11 mouse cellular contexts compared by ENCODE assay signal in the genomic region with DNA sequence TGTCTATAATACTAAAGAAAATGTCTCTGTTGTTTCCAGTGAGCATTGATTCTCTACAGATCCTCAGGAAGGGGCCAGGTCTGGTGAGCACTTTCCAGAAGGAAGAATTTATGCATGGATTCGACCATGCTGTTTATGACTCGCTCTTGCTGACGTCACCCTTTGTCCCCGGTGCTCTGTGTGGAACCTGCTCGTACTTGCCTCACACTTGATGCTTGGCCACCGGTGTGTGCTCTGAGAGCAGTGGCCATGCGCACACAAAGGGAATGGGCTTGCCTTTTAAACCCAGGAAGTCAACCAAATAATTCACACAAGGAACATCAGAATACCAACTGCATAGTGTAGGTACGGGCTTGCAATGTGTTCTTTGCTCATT.
A peak's percentile ranks its signal among the peaks of the same experiment; 100 is the strongest.
DNase-seq lines count a peak whose midpoint lies in the region; ATAC-seq lines count a peak whose summit lies in the region.
"Had no signal": no experiment of that assay in that cellular context is flagged by ENCODE, and none has a peak within 500 bp of the region (broad histone marks: within the 10 kb centered on the region; RNA-seq: fewer than 3 reads in every experiment).

No protein-coding gene starts in this region.

- H3K9ac ChIP-seq in kidney, embryonic 14.5 days (ENCODE audit: low read depth, low read length), result no peak overlapping the region
- no peak overlapping the region for H3K9ac ChIP-seq in hindbrain, embryonic 13.5 days
- no peak overlapping the region for H3K9ac ChIP-seq in neural tube, embryonic 14.5 days (replicated peaks; ENCODE audit: low read depth, low read length)

- no peaks in the 10 kb centered on the region for H3K27me3 ChIP-seq in kidney, embryonic 14.5 days (ENCODE audit: control insufficient read depth, insufficient read depth, low read length)
- no peaks in the 10 kb centered on the region for H3K27me3 ChIP-seq in embryonic facial prominence, embryonic 10.5 days (replicated peaks; ENCODE audit: low read depth, poor library complexity, severe bottlenecking)
- H3K27me3 ChIP-seq in hindbrain, embryonic 13.5 days, result no peaks in the 10 kb centered on the region
- H3K27me3 ChIP-seq in neural tube, embryonic 14.5 days (ENCODE audit: control insufficient read depth, insufficient read depth, low read length), result no peaks in the 10 kb centered on the region

- intact Hi-C loops in left cerebral cortex, postnatal 4 days (cut with DNase I), result no loop called here

- no peak overlapping the region for H3K4me3 ChIP-seq in kidney, embryonic 14.5 days (ENCODE audit: low read length)
- no peak overlapping the region for H3K4me3 ChIP-seq in embryonic facial prominence, embryonic 10.5 days
- H3K4me3 ChIP-seq in hindbrain, embryonic 13.5 days, result no peak overlapping the region
- no peak overlapping the region for H3K4me3 ChIP-seq in neural tube, embryonic 14.5 days (ENCODE audit: low read depth, low read length)

- ATAC-seq in kidney, embryonic 14.5 days (ENCODE audit: low FRiP score, low TSS enrichment), result peak; percentile 51
- peak; percentile 44; the same call in 1 of the 2 replicates for ATAC-seq in hindbrain, embryonic 13.5 days (ENCODE audit: low FRiP score)
- ATAC-seq in neural tube, embryonic 14.5 days (ENCODE audit: low read depth), result peak; percentile 75

- DNase-seq in kidney, postnatal 25 days, result no peak
- DNase-seq in embryonic facial prominence, embryonic 10.5 days (ENCODE audit: low spot score), result no peak
- DNase-seq in left cerebral cortex, postnatal 4 days, result no peak
- DNase-seq in Muller cell, postnatal 12 days (ENCODE audit: inconsistent ontology term), result no peak
- DNase-seq: cerebellum, adult 18-20 months; lung, postnatal 36 days; thymus, postnatal 25 days had no signal

- H3K9me3 ChIP-seq in kidney, embryonic 14.5 days (ENCODE audit: control insufficient read depth, low read length), result no peaks in the 10 kb centered on the region
- H3K9me3 ChIP-seq in embryonic facial prominence, embryonic 10.5 days, result no peaks in the 10 kb centered on the region
- H3K9me3 ChIP-seq in hindbrain, embryonic 13.5 days, result no peaks in the 10 kb centered on the region
- no peaks in the 10 kb centered on the region for H3K9me3 ChIP-seq in neural tube, embryonic 14.5 days (ENCODE audit: control insufficient read depth, low read length)

- 48% methylated on average over 8 of the region's 8 CpGs for WGBS in kidney, embryonic 14.5 days
- WGBS in embryonic facial prominence, embryonic 10.5 days, result 69% methylated on average over 8 of the region's 8 CpGs
- 44% methylated on average over 8 of the region's 8 CpGs for WGBS in hindbrain, embryonic 13.5 days
- 30% methylated on average over 8 of the region's 8 CpGs for WGBS in neural tube, embryonic 14.5 days

- no peak overlapping the region for H3K4me2 ChIP-seq in kidney, embryonic 14.5 days (replicated peaks; ENCODE audit: low read depth, low read length)
- no peak overlapping the region for H3K4me2 ChIP-seq in hindbrain, embryonic 13.5 days
- no peak overlapping the region for H3K4me2 ChIP-seq in neural tube, embryonic 14.5 days (ENCODE audit: low read depth, low read length)

- peak overlapping the region; percentile 52; the same call in 1 of the 2 replicates for H3K27ac ChIP-seq in kidney, embryonic 14.5 days (ENCODE audit: low read depth, low read length)
- H3K27ac ChIP-seq in embryonic facial prominence, embryonic 10.5 days (replicated peaks), result peak overlapping the region; percentile 77
- H3K27ac ChIP-seq in hindbrain, embryonic 13.5 days, result no peak overlapping the region
- no peak overlapping the region for H3K27ac ChIP-seq in neural tube, embryonic 14.5 days (ENCODE audit: low read depth, low read length)

- peaks cover 20% of the 10 kb centered on the region for H3K4me1 ChIP-seq in kidney, embryonic 14.5 days (ENCODE audit: control insufficient read depth, insufficient read depth, low read length)
- H3K4me1 ChIP-seq in embryonic facial prominence, embryonic 10.5 days, result peaks cover 51% of the 10 kb centered on the region
- H3K4me1 ChIP-seq in hindbrain, embryonic 13.5 days (replicated peaks), result peaks cover 14% of the 10 kb centered on the region
- H3K4me1 ChIP-seq in neural tube, embryonic 14.5 days (ENCODE audit: control insufficient read depth, insufficient read depth, low read length), result 0 out of 2 replicates have a peak, but pooled peaks cover 7% of the 10 kb centered on the region

- H3K36me3 ChIP-seq in kidney, embryonic 14.5 days (ENCODE audit: control insufficient read depth, insufficient read depth, low read length), result no peaks in the 10 kb centered on the region
- no peaks in the 10 kb centered on the region for H3K36me3 ChIP-seq in embryonic facial prominence, embryonic 10.5 days (replicated peaks)
- no peaks in the 10 kb centered on the region for H3K36me3 ChIP-seq in hindbrain, embryonic 13.5 days
- H3K36me3 ChIP-seq in neural tube, embryonic 14.5 days (ENCODE audit: control insufficient read depth, insufficient read depth, low read length), result no peaks in the 10 kb centered on the region
- H3K36me3 ChIP-seq: G1E had no signal

Comparison
In these comparisons a context has a peak if more than half of its experiments do, and no peak if none do; other contexts are left out.
1. H3K27ac ChIP-seq: peak in kidney, embryonic 14.5 days (single experiment) and embryonic facial prominence, embryonic 10.5 days (single experiment); none in hindbrain, embryonic 13.5 days (single experiment) and neural tube, embryonic 14.5 days (single experiment).
2. Peak in every context shown above with its lines, with median percentiles within 50 percentile points of each other: ATAC-seq.